ENCODE assay signal across 38 mouse cellular contexts in genomic region chr2:163487360-163487759, GRCm38 (mm10). TPM values are rescaled to one million over a fixed set of nuclear protein-coding genes. Genes with fewer than 3 reads are reported as not detected.
"Had no signal": no experiment of that assay in that cellular context is flagged by ENCODE, and none has a peak within 500 bp of the region (broad histone marks: within the 10 kb centered on the region; RNA-seq: fewer than 3 reads in every experiment).

No protein-coding gene starts in this region.

- H3K9ac ChIP-seq: heart, embryonic 12.5 days; heart, embryonic 13.5 days; heart, embryonic 15.5 days; hindbrain, embryonic 12.5 days; hindbrain, embryonic 13.5 days; hindbrain, embryonic 14.5 days; hindbrain, embryonic 15.5 days; intestine, embryonic 15.5 days; kidney, embryonic 15.5 days had no signal

- H3K4me1 ChIP-seq: heart, embryonic 13.5 days; heart, embryonic 15.5 days; hindbrain, embryonic 15.5 days; intestine, embryonic 15.5 days; kidney, embryonic 15.5 days had no signal

- H3K27me3 ChIP-seq: hindbrain, embryonic 13.5 days; hindbrain, embryonic 15.5 days; intestine, embryonic 15.5 days had no signal

- DNase-seq: heart, postnatal 10 days; heart, postnatal 14 days; heart, postnatal 36 days; heart, postnatal 4 days; kidney, adult 11 months; kidney, adult 18-20 months; kidney, adult 2 months; kidney, adult 8-10 months; kidney, adult 9 months; kidney, postnatal 10 days; kidney, postnatal 14 days; kidney, postnatal 36 days; kidney, postnatal 4 days; layer of hippocampus, adult 9-11 months; layer of hippocampus, postnatal 36 days had no signal

- ATAC-seq: hindbrain, embryonic 16.5 days; hindbrain, postnatal 0 days; inflammation-experienced regulatory T-cells, adult 6 months; intestine, embryonic 15.5 days; intestine, embryonic 16.5 days; intestine, postnatal 0 days had no signal

- H3K36me3 ChIP-seq: heart, embryonic 10.5 days; heart, embryonic 12.5 days; heart, embryonic 13.5 days; heart, embryonic 15.5 days; hindbrain, embryonic 10.5 days; hindbrain, embryonic 12.5 days; hindbrain, embryonic 13.5 days; hindbrain, embryonic 15.5 days; intestine, embryonic 15.5 days; kidney, embryonic 15.5 days had no signal

- H3K4me2 ChIP-seq: heart, embryonic 11.5 days; heart, embryonic 12.5 days; heart, embryonic 13.5 days; heart, embryonic 15.5 days; hindbrain, embryonic 12.5 days; hindbrain, embryonic 13.5 days; hindbrain, embryonic 14.5 days; hindbrain, embryonic 15.5 days; intestine, embryonic 15.5 days; kidney, embryonic 15.5 days had no signal

- H3K4me3 ChIP-seq: heart, embryonic 10.5 days; heart, embryonic 12.5 days; heart, embryonic 13.5 days; heart, embryonic 15.5 days; hindbrain, embryonic 10.5 days; hindbrain, embryonic 12.5 days; hindbrain, embryonic 13.5 days; hindbrain, embryonic 15.5 days; intestine, embryonic 15.5 days; kidney, embryonic 15.5 days; layer of hippocampus, adult 2 months; left cerebral cortex, adult 2 months had no signal

- H3K9me3 ChIP-seq: heart, embryonic 10.5 days; heart, embryonic 12.5 days; heart, embryonic 13.5 days; heart, embryonic 15.5 days; hindbrain, embryonic 10.5 days; hindbrain, embryonic 12.5 days; hindbrain, embryonic 13.5 days; hindbrain, embryonic 15.5 days; intestine, embryonic 15.5 days; kidney, embryonic 15.5 days had no signal

- H3K27ac ChIP-seq: heart, embryonic 10.5 days; heart, embryonic 13.5 days; heart, embryonic 15.5 days; hindbrain, embryonic 10.5 days; hindbrain, embryonic 12.5 days; hindbrain, embryonic 13.5 days; hindbrain, embryonic 14.5 days; hindbrain, embryonic 15.5 days; hindbrain, postnatal 0 days; intestine, embryonic 15.5 days; kidney, embryonic 15.5 days; kidney, postnatal 0 days; layer of hippocampus, adult 2 months; left cerebral cortex, adult 2 months had no signal

RNA-seq across cellular contexts. Expression of gene R3hdml, which starts 4.8 kb away (rescaled TPM):
- polyA plus RNA-seq: heart, embryonic 11.5 days; heart, embryonic 12.5 days; heart, embryonic 13.5 days; heart, embryonic 14.5 days; heart, embryonic 15.5 days; heart, embryonic 16.5 days; heart, postnatal 0 days; hindbrain, embryonic 10.5 days; hindbrain, embryonic 12.5 days; hindbrain, embryonic 13.5 days; inflammation-experienced regulatory T-cells, adult 6 months had no signal

RNA-seq across cellular contexts. Expression of gene Hnf4a, which starts 19.2 kb away (rescaled TPM):
- polyA plus RNA-seq: heart, embryonic 14.5 days; heart, embryonic 15.5 days; heart, postnatal 0 days; hindbrain, embryonic 10.5 days; hindbrain, embryonic 12.5 days; hindbrain, embryonic 14.5 days; hindbrain, embryonic 16.5 days; hindbrain, postnatal 0 days; inflammation-experienced regulatory T-cells, adult 6 months had no signal

RNA-seq across cellular contexts. Expression of gene Gdap1l1, which starts 49.1 kb away (rescaled TPM):
- polyA plus RNA-seq: heart, postnatal 0 days had no signal
